Mouse (Mus musculus) ovary, adult 2 months (tissue): Measurements from ENCODE around the gene H60c. TPM values are rescaled to one million over a fixed set of nuclear protein-coding genes. Genes with fewer than 3 reads are reported as not detected.

ENCODE experiments used
- polyA plus RNA-seq: library from polyadenylated mRNA; depleted of rRNA; stranded (reverse); fragments of >200 nt; gene quantifications from 2 replicates; pipeline ENCODE4 v1.2.3, GENCODE M21; 2012; rRNA removed

Gene H60c
- polyA plus RNA-seq = 0.30 and 0.38 TPM in 2 replicates

DNA sequence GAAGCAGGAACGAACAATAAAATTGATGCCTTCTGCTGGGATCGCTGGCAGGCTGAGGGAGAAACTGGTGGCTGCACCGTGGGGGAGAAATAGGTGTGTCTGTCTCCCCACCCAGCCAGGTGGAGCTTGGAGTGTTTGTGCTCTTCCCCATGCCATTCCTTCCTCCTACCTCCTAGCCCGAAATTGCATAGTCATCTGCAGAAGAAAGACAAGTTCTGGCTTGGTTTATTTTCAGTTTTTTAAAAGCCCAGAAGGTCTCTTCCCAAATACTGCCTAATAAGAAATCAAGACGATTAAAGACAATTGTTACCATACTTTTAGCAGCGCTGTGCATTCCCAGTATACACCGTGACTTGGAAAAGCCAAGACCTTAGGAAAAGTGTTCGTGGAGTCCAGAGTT is at the start of gene H60c:
TSS of gene H60c (minus strand) at position 101 of the 400 bp plus-strand sequence.

Other genes starting within 250 kb of the H60c start
- 2.0 and 4.2 TPM in 2 replicates for gene Ppp1r14c, start 98.3 kb upstream of the H60c start, polyA plus RNA-seq